Mouse (Mus musculus) myocyte (in vitro differentiated cells): ENCODE results near the gene Capn11. TPM values are rescaled to one million over a fixed set of nuclear protein-coding genes. Genes with fewer than 3 reads are reported as not detected.

Source experiments
- H3K27me3 ChIP-seq: one replicate; pipeline ENCODE4 v1.6.1; 2011; ENCODE audit not compliant: control insufficient read depth, insufficient read depth, insufficient read length
- H3K36me3 ChIP-seq: one replicate; pipeline ENCODE4 v1.6.1; 2011; ENCODE audit not compliant: control insufficient read depth, insufficient read depth
- H3K4me2 ChIP-seq: one replicate; pipeline ENCODE4 v1.6.1; 2011; ENCODE audit warnings: low read depth, control low read depth
- H3K4me3 ChIP-seq: one replicate; pipeline ENCODE4 v1.5.1; 2011; ENCODE audit warnings: mild to moderate bottlenecking, control low read depth, moderate library complexity
- H3K79me2 ChIP-seq: one replicate; pipeline ENCODE4 v1.6.1; 2011; ENCODE audit not compliant: control insufficient read depth, insufficient read depth
- H3ac ChIP-seq: one replicate; pipeline ENCODE4 v1.6.1; 2011; ENCODE audit not compliant: control insufficient read depth, insufficient read length
- CEBPB ChIP-seq: IDR thresholded peaks from 2 replicates; pipeline ENCODE4 v1.6.1; 2011; ENCODE audit warnings: mild to moderate bottlenecking, moderate library complexity; ENCODE audit not compliant: poor library complexity, insufficient read depth, severe bottlenecking
- E2F4 ChIP-seq: IDR thresholded peaks from one replicate; pipeline ENCODE4 v1.6.1; 2011; ENCODE audit warnings: mild to moderate bottlenecking, control low read depth, moderate library complexity; ENCODE audit not compliant: insufficient read depth
- MAX ChIP-seq: IDR thresholded peaks from one replicate; pipeline ENCODE4 v1.6.1; 2011; ENCODE audit warnings: low read depth, mild to moderate bottlenecking, control low read depth
- MYOD1 ChIP-seq, 3 experiments: IDR thresholded peaks; one replicate each; pipeline ENCODE4 v1.6.1; 2011; ENCODE audit warnings: control low read depth in 2 of 3, low read depth in 2 of 3, mild to moderate bottlenecking in 2 of 3, moderate library complexity in 1 of 3; ENCODE audit not compliant: insufficient read length in 2 of 3, control insufficient read depth in 1 of 3
- MYOG ChIP-seq, 3 experiments: IDR thresholded peaks; one replicate each; pipeline ENCODE4 v1.6.1; 2011; ENCODE audit warnings: control low read depth in 2 of 3, low read depth in 2 of 3, mild to moderate bottlenecking in 2 of 3; ENCODE audit not compliant: insufficient read length in 2 of 3, control insufficient read depth in 1 of 3, insufficient read depth in 1 of 3
- POLR2A ChIP-seq: IDR thresholded peaks from one replicate; pipeline ENCODE4 v1.6.1; 2011; ENCODE audit warnings: low read depth, mild to moderate bottlenecking, control low read depth, moderate library complexity; ENCODE audit not compliant: insufficient read length
- POLR2AphosphoS2 ChIP-seq: IDR thresholded peaks from one replicate; pipeline ENCODE4 v1.6.1; 2011; ENCODE audit warnings: low read depth, control low read depth; ENCODE audit not compliant: insufficient read length
- REST ChIP-seq: IDR thresholded peaks from one replicate; pipeline ENCODE4 v1.6.1; 2011; ENCODE audit warnings: mild to moderate bottlenecking, control low read depth, moderate library complexity; ENCODE audit not compliant: insufficient read depth, insufficient read length
- SRF ChIP-seq: IDR thresholded peaks from one replicate; pipeline ENCODE4 v1.6.1; 2011; ENCODE audit warnings: low read depth; ENCODE audit not compliant: control insufficient read depth, insufficient read length
- TCF12 ChIP-seq: IDR thresholded peaks from one replicate; pipeline ENCODE4 v1.6.1; 2011; ENCODE audit warnings: mild to moderate bottlenecking, control low read depth; ENCODE audit not compliant: poor library complexity, insufficient read depth, severe bottlenecking
- TCF3 ChIP-seq: IDR thresholded peaks from one replicate; pipeline ENCODE4 v1.6.1; 2011; ENCODE audit warnings: low read depth, control low read depth; ENCODE audit not compliant: insufficient read length
- USF1 ChIP-seq: IDR thresholded peaks from one replicate; pipeline ENCODE4 v1.6.1; 2011; ENCODE audit warnings: low read depth, mild to moderate bottlenecking, control low read depth, moderate library complexity
- polyA plus RNA-seq: library from polyadenylated mRNA; unstranded; fragments of >200 nt; fragmentation: generic; extraction: Trizol; gene quantifications from one replicate; pipeline ENCODE4 v1.2.1, GENCODE M21; 2012; ENCODE audit warnings: missing spikeins

Gene Capn11
- polyA plus RNA-seq, 1 experiment = 0.38 TPM

GRCm38 (mm10) chr17:45698368-45698767 lies 39.2 kb upstream of the Capn11 start:
- Histone ChIP-seq H3K36me3 (peaks cover 4% of the 10 kb centered on the region), H3K79me2 (peaks cover 20% of the 10 kb centered on the region), H3ac (no peak overlapping the region), H3K4me2 (no peak overlapping the region), H3K4me3 (no peak overlapping the region), H3K27me3 (peaks cover 7% of the 10 kb centered on the region)
- TF ChIP-seq POLR2AphosphoS2 (no peak), MYOG (IDR thresholded peaks at IDR 0.05; ENCODE audit: control insufficient read depth in 1 of 3, insufficient read depth in 1 of 3, insufficient read length in 2 of 3, low read depth in 2 of 3) (no peak), CEBPB (no peak), MYOD1 (IDR thresholded peaks at IDR 0.05; ENCODE audit: control insufficient read depth in 1 of 3, insufficient read length in 2 of 3, low read depth in 2 of 3) (no peak), POLR2A (no peak), TCF12 (no peak), TCF3 (no peak), REST (no peak), USF1 (no peak), SRF (no peak), MAX (no peak), E2F4 (no peak)

- no peak for TF ChIP-seq SRF
- no peak for TF ChIP-seq POLR2A
- TF ChIP-seq REST = no peak
- TF ChIP-seq MYOD1 (IDR thresholded peaks at IDR 0.05; ENCODE audit: control insufficient read depth in 1 of 3, insufficient read length in 2 of 3, low read depth in 2 of 3) = no peak
- no peak for TF ChIP-seq USF1
- no peak for TF ChIP-seq MAX
- no peak for TF ChIP-seq POLR2AphosphoS2
- no peak for TF ChIP-seq TCF12
- no peak for TF ChIP-seq E2F4
- no peak for TF ChIP-seq TCF3
- TF ChIP-seq MYOG (IDR thresholded peaks at IDR 0.05; ENCODE audit: control insufficient read depth in 1 of 3, insufficient read depth in 1 of 3, insufficient read length in 2 of 3, low read depth in 2 of 3) = no peak
- no peak for TF ChIP-seq CEBPB
- H3ac ChIP-seq = no peak overlapping the region
- peaks cover 30% of the 10 kb centered on the region for H3K79me2 ChIP-seq
- no peak overlapping the region for H3K4me2 ChIP-seq
- H3K36me3 ChIP-seq = peaks cover 4% of the 10 kb centered on the region
- no peak overlapping the region for H3K4me3 ChIP-seq
- peaks cover 7% of the 10 kb centered on the region for H3K27me3 ChIP-seq
Observed at GRCm38 (mm10) chr17:45696981-45697380, 37.9 kb upstream of the Capn11 start.

- Histone ChIP-seq H3K27me3 (no peaks in the 10 kb centered on the region), H3K36me3 (peaks cover 4% of the 10 kb centered on the region), H3ac (no peak overlapping the region), H3K4me3 (no peak overlapping the region), H3K4me2 (peak overlapping the region; percentile 76), H3K79me2 (peaks cover 43% of the 10 kb centered on the region)
- TF ChIP-seq TCF12 (no peak), POLR2AphosphoS2 (no peak), E2F4 (no peak), SRF (no peak), REST (no peak), POLR2A (no peak), MYOG (IDR thresholded peaks at IDR 0.05; ENCODE audit: control insufficient read depth in 1 of 3, insufficient read depth in 1 of 3, insufficient read length in 2 of 3, low read depth in 2 of 3) (peak in 1 of 3 experiments; percentile 20), TCF3 (no peak), MAX (no peak), CEBPB (no peak), MYOD1 (IDR thresholded peaks at IDR 0.05; ENCODE audit: control insufficient read depth in 1 of 3, insufficient read length in 2 of 3, low read depth in 2 of 3) (peak in 1 of 3 experiments; percentile 37)
Observed at GRCm38 (mm10) chr17:45695227-45696120, 36.3 kb upstream of the Capn11 start.

- no peaks in the 10 kb centered on the region for H3K27me3 ChIP-seq
- H3K36me3 ChIP-seq = peaks cover 4% of the 10 kb centered on the region
- H3ac ChIP-seq = no peak overlapping the region
- no peak overlapping the region for H3K4me2 ChIP-seq
- no peak for TF ChIP-seq TCF12
- TF ChIP-seq POLR2AphosphoS2 = no peak
- no peak for TF ChIP-seq MAX
- no peak for TF ChIP-seq MYOG (IDR thresholded peaks at IDR 0.05; ENCODE audit: control insufficient read depth in 1 of 3, insufficient read depth in 1 of 3, insufficient read length in 2 of 3, low read depth in 2 of 3)
- TF ChIP-seq SRF = no peak
- TF ChIP-seq E2F4 = no peak
- no peak for TF ChIP-seq CEBPB
- TF ChIP-seq POLR2A = no peak
- no peak for TF ChIP-seq MYOD1 (IDR thresholded peaks at IDR 0.05; ENCODE audit: control insufficient read depth in 1 of 3, insufficient read length in 2 of 3, low read depth in 2 of 3)
- TF ChIP-seq REST = no peak
- TF ChIP-seq TCF3 = no peak
- no peak for TF ChIP-seq USF1
- peaks cover 55% of the 10 kb centered on the region for H3K79me2 ChIP-seq
- H3K4me3 ChIP-seq = no peak overlapping the region
Observed at GRCm38 (mm10) chr17:45693812-45694565, 34.9 kb upstream of the Capn11 start.
